Mouse (Mus musculus): ENCODE measurements around the gene Rhof. TPM values are rescaled to one million over a fixed set of nuclear protein-coding genes. Genes with fewer than 3 reads are reported as not detected.
A peak's percentile ranks its signal among the peaks of the same experiment; 100 is the strongest.

Gene Rhof
- polyA plus RNA-seq, 1 experiment from 2014 or later: 3.2 TPM

DNA sequence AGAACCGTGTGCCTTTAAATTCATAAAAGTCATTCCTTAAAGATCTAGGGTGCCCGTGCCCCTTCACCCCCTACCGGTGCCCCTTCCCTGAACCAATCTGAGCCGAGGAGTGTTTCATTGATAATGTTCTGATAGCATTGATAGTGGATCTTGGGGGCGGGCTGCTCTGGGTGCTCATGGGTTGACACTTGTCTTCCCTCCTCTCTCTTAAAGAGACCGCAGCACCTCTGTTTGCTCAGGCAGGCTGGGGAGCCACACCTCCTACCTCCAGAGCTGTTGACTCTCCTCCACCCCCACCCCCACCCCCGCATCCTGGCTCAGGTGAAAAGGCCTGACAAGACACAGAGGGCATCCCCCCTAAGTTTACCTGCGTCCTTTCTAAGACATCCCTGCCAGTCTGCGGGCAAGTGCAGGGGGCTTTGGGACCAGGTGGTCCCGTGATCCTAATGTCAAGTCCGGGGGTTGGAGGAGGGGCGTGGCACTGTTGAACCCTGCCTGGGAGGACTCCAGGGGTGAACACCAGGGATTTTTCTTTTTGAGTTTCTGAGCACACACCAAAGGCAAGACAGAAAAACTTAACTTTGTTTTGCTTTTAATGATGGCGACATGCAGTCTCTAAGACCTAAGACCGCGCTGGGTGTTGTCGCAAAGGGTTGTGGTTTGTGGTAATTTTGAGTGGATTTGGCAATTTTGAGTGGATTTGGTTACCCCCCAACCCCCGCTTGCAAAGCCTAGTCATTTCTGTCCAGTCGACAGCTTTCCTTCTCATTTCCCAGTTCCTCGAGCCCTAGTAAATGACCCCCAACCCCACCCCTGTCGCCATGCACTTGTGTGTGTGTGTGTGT is 12.5 kb upstream of the Rhof start:
- Histone ChIP-seq H3K4me1 (replicated peaks; ENCODE audit: insufficient read depth, low read length) (peaks cover 29% of the 10 kb centered on the region), H3K27ac (no peak overlapping the region), H3K9me3 (replicated peaks; ENCODE audit: low read length) (no peaks in the 10 kb centered on the region), H3K36me3 (ENCODE audit: insufficient read depth, low read length) (peaks cover 26% of the 10 kb centered on the region), H3K27me3 (ENCODE audit: insufficient read depth, low read length) (no peaks in the 10 kb centered on the region), H3K9ac (ENCODE audit: low read depth, low read length) (0 out of 2 replicates have a peak overlapping the region, but pooled peaks have one; percentile 98), H3K4me3 (replicated peaks; ENCODE audit: low read depth, low read length) (peak overlapping the region; percentile 87), H3K4me2 (ENCODE audit: low read length) (peak overlapping the region; percentile 100)
- DNase-seq (ENCODE audit: low spot score): no peak
- 33% methylated on average over 20 of the region's 20 CpGs for WGBS
- no peak for ATAC-seq (replicated peaks; ENCODE audit: low FRiP score, low read depth)
- TF ChIP-seq CTCF (IDR thresholded peaks at IDR 0.05; ENCODE audit: low read depth): no peak

DNA sequence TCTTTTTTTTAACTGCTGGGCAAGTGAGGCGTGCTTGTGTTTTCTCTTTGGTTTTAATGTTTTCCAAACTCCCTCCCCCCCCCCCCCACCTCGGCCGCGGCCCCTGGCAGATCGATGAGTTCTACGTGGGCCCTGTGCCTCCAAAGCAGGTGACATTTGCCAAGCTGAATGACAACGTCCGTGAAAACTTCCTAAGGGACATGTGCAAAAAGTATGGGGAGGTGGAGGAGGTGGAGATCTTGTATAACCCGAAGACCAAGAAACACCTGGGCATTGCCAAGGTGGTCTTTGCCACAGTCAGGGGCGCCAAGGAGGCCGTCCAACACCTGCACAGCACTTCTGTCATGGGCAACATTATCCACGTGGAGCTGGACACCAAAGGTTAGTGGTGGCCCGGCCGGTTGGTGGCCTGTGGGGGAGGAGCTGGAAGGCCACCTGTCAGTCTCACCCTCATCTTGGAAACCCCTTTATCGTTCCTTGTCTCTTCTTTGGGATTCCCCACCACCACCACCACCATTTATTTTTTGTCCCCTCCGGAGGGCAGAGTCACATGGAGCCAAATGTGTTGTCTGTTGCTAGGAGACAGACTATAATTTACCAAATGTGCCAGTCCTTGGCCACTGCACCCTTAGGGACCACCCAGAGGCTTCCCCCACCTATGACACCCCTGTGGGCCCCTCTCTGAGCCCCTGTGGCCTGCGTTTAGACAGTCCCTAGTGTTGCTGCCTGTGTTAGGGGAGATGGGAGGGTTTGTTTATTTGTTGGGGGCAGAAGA is 11.7 kb upstream of the Rhof start:
- no peak for ATAC-seq (replicated peaks; ENCODE audit: low FRiP score, low read depth)
- Histone ChIP-seq H3K4me2 (ENCODE audit: low read length) (peak overlapping the region; percentile 100), H3K4me3 (replicated peaks; ENCODE audit: low read depth, low read length) (peak overlapping the region; percentile 87), H3K9ac (ENCODE audit: low read depth, low read length) (peak overlapping the region; percentile 98; the same call in 1 of the 2 replicates), H3K9me3 (replicated peaks; ENCODE audit: low read length) (no peaks in the 10 kb centered on the region), H3K4me1 (replicated peaks; ENCODE audit: insufficient read depth, low read length) (peaks cover 21% of the 10 kb centered on the region), H3K27me3 (ENCODE audit: insufficient read depth, low read length) (no peaks in the 10 kb centered on the region), H3K36me3 (ENCODE audit: insufficient read depth, low read length) (peaks cover 26% of the 10 kb centered on the region), H3K27ac (no peak overlapping the region)
- TF ChIP-seq CTCF (IDR thresholded peaks at IDR 0.05; ENCODE audit: low read depth): no peak
- DNase-seq (ENCODE audit: low spot score): no peak
- 3% methylated on average over 17 of the region's 17 CpGs for WGBS

DNA sequence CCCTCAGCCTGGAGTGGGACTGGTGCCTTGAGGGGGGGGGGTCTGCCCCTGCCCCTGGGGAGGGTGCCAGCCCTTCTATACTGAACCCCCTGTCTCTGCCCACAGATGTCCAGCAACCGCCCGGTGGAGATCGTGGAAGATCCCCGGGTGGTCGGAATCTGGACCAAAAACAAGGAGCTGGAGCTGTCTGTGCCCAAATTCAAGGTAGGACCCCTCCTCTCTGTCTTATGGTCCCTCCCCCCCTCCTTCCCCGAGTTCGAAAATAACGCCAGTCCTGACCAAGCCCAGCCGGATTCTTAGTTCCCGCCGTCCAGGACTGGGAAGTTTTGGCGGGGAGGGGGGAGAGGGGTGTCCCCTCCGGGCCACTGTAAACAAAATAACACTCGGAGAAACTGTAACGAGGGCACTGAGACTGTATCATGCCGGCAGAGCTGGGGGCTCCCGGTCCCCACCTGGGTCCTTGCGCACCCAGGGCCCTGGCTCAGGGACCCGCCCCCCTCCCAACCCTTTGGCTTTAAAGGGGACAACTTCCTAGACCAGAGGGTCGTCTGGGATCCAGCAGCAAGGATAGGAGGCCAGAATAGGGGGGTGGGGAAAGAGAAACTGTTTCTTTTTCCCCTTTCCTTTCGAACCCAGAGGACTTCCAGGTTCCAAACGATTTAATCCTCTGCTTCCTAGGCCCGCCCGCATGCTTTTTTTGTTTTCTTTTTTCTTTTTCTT is 10.9 kb upstream of the Rhof start:
- DNase-seq (ENCODE audit: low spot score): peak; percentile 87
- H3K27me3 ChIP-seq (ENCODE audit: insufficient read depth, low read length): no peaks in the 10 kb centered on the region
- H3K9me3 ChIP-seq (replicated peaks; ENCODE audit: low read length): no peaks in the 10 kb centered on the region
- 1% methylated on average over 19 of the region's 24 CpGs for WGBS
- peaks cover 22% of the 10 kb centered on the region for H3K36me3 ChIP-seq (ENCODE audit: insufficient read depth, low read length)
- H3K4me1 ChIP-seq (replicated peaks; ENCODE audit: insufficient read depth, low read length): peaks cover 19% of the 10 kb centered on the region
- no peak for ATAC-seq (replicated peaks; ENCODE audit: low FRiP score, low read depth)
- H3K27ac ChIP-seq: peak overlapping the region; percentile 100
- H3K4me2 ChIP-seq (ENCODE audit: low read length): peak overlapping the region; percentile 100
- peak overlapping the region; percentile 98 for H3K9ac ChIP-seq (ENCODE audit: low read depth, low read length)
- no peak for TF ChIP-seq CTCF (IDR thresholded peaks at IDR 0.05; ENCODE audit: low read depth)
- peak overlapping the region; percentile 87 for H3K4me3 ChIP-seq (replicated peaks; ENCODE audit: low read depth, low read length)

DNA sequence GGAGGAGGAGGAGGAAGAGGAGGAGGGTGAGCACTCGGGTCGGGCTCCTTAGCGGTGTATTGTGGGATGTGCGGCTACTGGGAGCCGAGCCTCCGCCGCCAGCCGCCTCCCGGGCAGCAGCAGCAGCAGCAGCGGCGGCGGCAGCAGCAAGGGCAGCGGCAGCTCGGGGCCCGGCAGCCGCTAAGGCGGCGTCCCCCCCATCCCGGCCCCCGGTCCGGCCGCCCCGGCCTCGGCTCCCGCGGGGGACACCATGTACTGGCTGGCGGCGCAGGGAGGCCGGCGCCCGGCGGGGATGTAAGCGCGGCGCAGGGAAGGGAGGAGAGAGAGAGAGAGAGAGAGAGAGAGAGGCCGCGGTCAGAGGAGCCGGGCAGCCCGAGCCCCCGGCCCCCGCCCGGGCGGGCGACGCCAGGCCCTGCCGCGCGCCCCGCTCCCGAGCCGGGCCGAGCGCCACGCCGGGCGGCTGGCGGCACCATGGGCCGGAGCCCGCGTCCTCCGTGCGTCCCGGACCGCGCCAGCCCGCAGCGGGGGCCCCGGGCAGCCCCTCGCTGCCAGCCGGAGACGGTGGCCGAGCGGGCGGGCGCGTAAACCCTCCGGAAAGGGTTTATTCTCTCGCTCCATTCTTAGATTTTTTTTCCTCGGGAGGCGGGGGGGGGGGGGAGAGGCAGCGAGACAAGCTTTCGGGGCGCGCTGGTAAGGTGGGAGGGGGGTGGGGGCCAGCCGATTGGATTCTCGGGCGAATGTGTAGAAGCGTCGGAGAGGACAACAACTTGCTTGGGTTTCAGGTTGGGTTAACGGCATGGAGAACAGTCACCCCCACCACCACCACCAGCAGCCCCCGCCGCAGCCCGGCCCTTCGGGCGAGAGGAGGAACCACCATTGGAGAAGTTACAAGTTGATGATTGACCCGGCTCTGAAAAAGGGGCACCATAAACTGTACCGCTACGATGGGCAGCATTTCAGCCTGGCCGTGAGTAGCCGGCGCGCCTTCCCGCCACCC is 10.0 kb upstream of the Rhof start, which contains the start of gene Setd1b:
Gene Setd1b (plus strand): TSS at position 33 of the 997 bp plus-strand sequence.
- Histone ChIP-seq H3K9ac (ENCODE audit: low read depth, low read length) (peak within 1 kb of the TSS; percentile 98), H3K4me1 (replicated peaks; ENCODE audit: insufficient read depth, low read length) (peaks cover 26% of the 10 kb centered on the region), H3K4me2 (ENCODE audit: low read length) (peak within 1 kb of the TSS; percentile 100), H3K27ac (peak within 1 kb of the TSS; percentile 100), H3K9me3 (replicated peaks; ENCODE audit: low read length) (no peaks in the 10 kb centered on the region), H3K27me3 (ENCODE audit: insufficient read depth, low read length) (no peaks in the 10 kb centered on the region), H3K4me3 (replicated peaks; ENCODE audit: low read depth, low read length) (peak within 1 kb of the TSS; percentile 87), H3K36me3 (ENCODE audit: insufficient read depth, low read length) (peaks cover 13% of the 10 kb centered on the region)
- under 1% methylated on average over 60 of the region's 103 CpGs for WGBS
- ATAC-seq (replicated peaks; ENCODE audit: low FRiP score, low read depth): no peak
- peak; percentile 72 for DNase-seq (ENCODE audit: low spot score)
- no peak for TF ChIP-seq CTCF (IDR thresholded peaks at IDR 0.05; ENCODE audit: low read depth)

DNA sequence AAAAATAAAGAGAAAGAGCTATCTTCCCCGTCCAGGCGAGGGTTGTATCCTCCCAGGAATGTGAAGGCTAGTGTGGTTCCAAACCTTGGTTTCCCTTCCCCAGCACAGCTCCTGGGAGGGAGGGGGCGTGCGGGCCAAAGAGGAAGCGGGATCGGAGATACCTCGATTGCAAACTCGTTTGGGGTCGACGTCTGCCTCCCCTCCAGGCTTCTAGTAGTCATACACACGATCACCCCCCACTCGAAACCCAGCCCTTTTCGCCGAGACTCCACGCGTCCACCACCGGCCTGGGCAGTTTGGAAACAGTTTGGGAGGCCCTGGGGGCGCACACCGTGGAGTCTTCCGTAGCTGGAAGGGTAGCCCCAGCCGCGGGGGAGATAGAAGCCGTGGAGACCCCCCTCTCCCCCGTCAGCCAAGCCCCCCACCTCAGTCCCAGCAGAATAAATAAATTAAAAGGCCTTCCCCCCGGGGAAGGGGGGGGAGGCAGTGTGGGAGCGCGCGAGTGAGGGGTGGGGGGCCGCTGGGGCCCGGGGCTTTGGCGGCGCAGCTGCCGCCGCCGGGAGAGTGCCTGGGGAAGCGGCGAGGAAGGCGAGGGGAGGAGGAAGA is 9.2 kb upstream of the Rhof start:
- peak overlapping the region; percentile 87 for H3K4me3 ChIP-seq (replicated peaks; ENCODE audit: low read depth, low read length)
- under 1% methylated on average over 32 of the region's 38 CpGs for WGBS
- ATAC-seq (replicated peaks; ENCODE audit: low FRiP score, low read depth): no peak
- TF ChIP-seq CTCF (IDR thresholded peaks at IDR 0.05; ENCODE audit: low read depth): no peak
- peak overlapping the region; percentile 100 for H3K27ac ChIP-seq
- DNase-seq (ENCODE audit: low spot score): peak; percentile 75
- peak overlapping the region; percentile 98 for H3K9ac ChIP-seq (ENCODE audit: low read depth, low read length)
- peak overlapping the region; percentile 100 for H3K4me2 ChIP-seq (ENCODE audit: low read length)
- no peaks in the 10 kb centered on the region for H3K9me3 ChIP-seq (replicated peaks; ENCODE audit: low read length)
- peaks cover 5% of the 10 kb centered on the region for H3K36me3 ChIP-seq (ENCODE audit: insufficient read depth, low read length)
- peaks cover 34% of the 10 kb centered on the region for H3K4me1 ChIP-seq (replicated peaks; ENCODE audit: insufficient read depth, low read length)
- no peaks in the 10 kb centered on the region for H3K27me3 ChIP-seq (ENCODE audit: insufficient read depth, low read length)
